Mouse (Mus musculus) embryonic fibroblast, embryonic 13.5 days (primary cell): ENCODE results near the gene Dnmt1. TPM values are rescaled to one million over a fixed set of nuclear protein-coding genes. Genes with fewer than 3 reads are reported as not detected.

Source experiments
- H3K27ac ChIP-seq: 2 replicates; pipeline ENCODE4 v1.5.1; 2012; ENCODE audit warnings: low read length, control low read depth, inconsistent platforms; ENCODE audit not compliant: insufficient read depth
- H3K4me1 ChIP-seq: 2 replicates; pipeline ENCODE4 v1.6.1; 2011; ENCODE audit warnings: low read length; ENCODE audit not compliant: control insufficient read depth, insufficient read depth
- H3K4me3 ChIP-seq: 2 replicates; pipeline ENCODE4 v1.5.1; 2011; ENCODE audit warnings: mild to moderate bottlenecking, control low read depth, low read length; ENCODE audit not compliant: insufficient read depth
- CTCF ChIP-seq: IDR thresholded peaks from 2 replicates; pipeline ENCODE4 v1.5.1; 2011; ENCODE audit warnings: mild to moderate bottlenecking, control low read depth, low read length, moderate library complexity, borderline replicate concordance; ENCODE audit not compliant: insufficient read depth
- POLR2A ChIP-seq: IDR thresholded peaks from 2 replicates; pipeline ENCODE4 v1.6.1; 2011; ENCODE audit warnings: low read depth, mild to moderate bottlenecking, control low read depth, low read length, moderate library complexity
- polyA plus RNA-seq: library from polyadenylated mRNA; stranded (reverse); fragments of >200 nt; gene quantifications from 2 replicates; pipeline ENCODE4 v1.2.4, GENCODE M21; 2011; ENCODE audit warnings: low read depth; ENCODE audit not compliant: missing spikeins, insufficient read length

Gene Dnmt1
- polyA plus RNA-seq, 1 experiment, result 59.0 TPM

GRCm38 (mm10) chr9:20995069-20995468, 35.4 kb upstream of the Dnmt1 start:
- no peak overlapping the region for H3K27ac ChIP-seq
- H3K4me1 ChIP-seq, result no peaks in the 10 kb centered on the region
- no peak for TF ChIP-seq CTCF
- TF ChIP-seq POLR2A, result no peak
- H3K4me3 ChIP-seq, result no peak overlapping the region

DNA sequence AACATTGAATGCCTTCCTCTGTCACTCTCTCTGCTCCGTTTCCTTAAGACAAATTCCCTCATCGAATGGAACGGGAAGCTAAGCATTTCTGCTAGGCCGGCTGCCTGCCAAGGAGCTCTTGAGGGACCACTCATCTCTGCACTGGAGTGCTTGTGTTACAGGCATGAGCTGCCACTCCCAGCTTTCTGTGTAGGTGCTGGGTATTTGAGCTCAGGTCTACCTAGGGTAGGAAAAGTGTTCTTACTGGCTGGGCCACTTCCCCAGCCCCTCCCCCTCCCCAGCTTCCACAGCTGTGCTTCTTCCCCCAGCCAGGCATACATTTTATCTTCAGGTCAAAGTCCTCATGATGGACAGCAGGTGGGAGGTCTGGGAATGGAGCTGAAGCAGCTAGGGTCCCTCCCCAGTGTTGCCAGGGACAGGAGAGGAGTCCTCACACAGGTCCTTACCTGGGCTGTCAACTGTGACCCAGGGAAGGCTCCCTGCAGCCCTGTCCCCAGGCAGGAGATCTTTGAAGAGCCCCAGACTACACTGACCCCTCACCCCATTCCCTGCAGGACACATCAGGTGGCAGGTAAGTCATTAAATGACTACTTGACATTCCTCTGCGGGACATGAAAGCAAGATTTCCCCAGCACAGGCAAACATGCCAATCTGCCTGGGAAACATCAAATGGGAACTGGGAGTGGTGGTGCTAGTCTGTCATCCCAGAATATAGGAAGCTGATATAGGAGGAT, 33.6 kb upstream of the Dnmt1 start:
- Histone ChIP-seq H3K4me1 (no peaks in the 10 kb centered on the region), H3K27ac (no peak overlapping the region), H3K4me3 (no peak overlapping the region)
- TF ChIP-seq POLR2A, result no peak
- TF ChIP-seq CTCF, result no peak

DNA sequence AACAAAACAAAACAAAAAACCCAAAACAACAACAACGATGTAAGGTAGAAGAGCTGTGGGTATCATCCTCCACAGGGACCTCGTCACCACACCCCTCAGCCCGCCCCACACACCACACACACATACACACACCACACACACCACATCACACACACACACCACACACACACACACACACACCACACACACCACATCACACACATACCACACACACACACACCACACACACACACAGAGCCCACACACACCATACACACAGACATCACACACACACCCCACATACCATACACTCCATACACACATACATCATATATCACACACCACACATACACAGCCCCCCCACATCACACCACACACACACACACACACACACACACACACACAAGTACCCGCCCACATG, 31.9 kb upstream of the Dnmt1 start:
- H3K27ac ChIP-seq, result no peak overlapping the region
- TF ChIP-seq POLR2A (no peak), CTCF (no peak)
- H3K4me1 ChIP-seq, result no peaks in the 10 kb centered on the region
- no peak overlapping the region for H3K4me3 ChIP-seq

GRCm38 (mm10) chr9:20990861-20991260, 31.2 kb upstream of the Dnmt1 start:
- Histone ChIP-seq H3K4me1 (no peaks in the 10 kb centered on the region), H3K4me3 (no peak overlapping the region), H3K27ac (no peak overlapping the region)
- no peak for TF ChIP-seq POLR2A
- no peak for TF ChIP-seq CTCF

DNA sequence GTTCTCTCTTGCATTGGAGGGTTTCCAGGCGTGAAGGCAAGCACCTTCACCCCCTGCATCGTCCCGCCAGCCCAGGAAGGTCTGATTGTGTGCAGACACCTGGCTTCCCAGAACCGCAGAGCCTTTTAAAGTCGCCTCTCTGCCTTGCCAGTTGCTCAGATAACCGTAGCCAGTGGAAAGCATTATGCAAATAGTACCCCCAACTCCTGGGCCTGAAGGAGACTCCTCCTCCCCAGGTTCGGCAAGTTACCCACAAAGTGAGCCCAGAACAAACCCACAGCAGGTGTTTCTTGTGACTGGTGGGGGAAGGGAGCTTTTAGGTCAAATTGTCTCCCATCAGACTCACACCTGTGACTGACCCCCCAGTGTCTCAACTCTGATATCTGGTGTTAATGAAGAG, 28.3 kb upstream of the Dnmt1 start:
- Histone ChIP-seq H3K27ac (no peak overlapping the region), H3K4me1 (no peaks in the 10 kb centered on the region), H3K4me3 (no peak overlapping the region)
- no peak for TF ChIP-seq CTCF
- no peak for TF ChIP-seq POLR2A

- no peak overlapping the region for H3K27ac ChIP-seq
- H3K4me1 ChIP-seq, result no peaks in the 10 kb centered on the region
- H3K4me3 ChIP-seq, result no peak overlapping the region
- TF ChIP-seq CTCF, result no peak
- no peak for TF ChIP-seq POLR2A
These were observed 27.4 kb upstream of the Dnmt1 start for GRCm38 (mm10) chr9:20986952-20987686.

- 0 out of 2 replicates have a peak, but pooled peaks cover 2% of the 10 kb centered on the region for H3K4me1 ChIP-seq
- TF ChIP-seq POLR2A (no peak), CTCF (no peak)
- no peak overlapping the region for H3K27ac ChIP-seq
- no peak overlapping the region for H3K4me3 ChIP-seq
These were observed 23.5 kb upstream of the Dnmt1 start for GRCm38 (mm10) chr9:20983169-20983568.

- H3K4me3 ChIP-seq, result no peak overlapping the region
- TF ChIP-seq CTCF (no peak), POLR2A (no peak)
- no peak overlapping the region for H3K27ac ChIP-seq
- H3K4me1 ChIP-seq, result peaks cover 2% of the 10 kb centered on the region; the same call in 1 of the 2 replicates
These were observed 22.5 kb upstream of the Dnmt1 start for GRCm38 (mm10) chr9:20982171-20982570.

- Histone ChIP-seq H3K4me1 (peaks cover 2% of the 10 kb centered on the region; the same call in 1 of the 2 replicates), H3K4me3 (no peak overlapping the region), H3K27ac (no peak overlapping the region)
- TF ChIP-seq POLR2A (no peak), CTCF (no peak)
These were observed 20.1 kb upstream of the Dnmt1 start for GRCm38 (mm10) chr9:20979769-20980168.

- Histone ChIP-seq H3K27ac (no peak overlapping the region), H3K4me3 (no peak overlapping the region), H3K4me1 (peaks cover 2% of the 10 kb centered on the region; the same call in 1 of the 2 replicates)
- TF ChIP-seq CTCF (no peak), POLR2A (no peak)
These were observed 19.5 kb upstream of the Dnmt1 start for GRCm38 (mm10) chr9:20979181-20979580.
